Mouse (Mus musculus): ENCODE data around the gene Agtrap. TPM values are rescaled to one million over a fixed set of nuclear protein-coding genes. Genes with fewer than 3 reads are reported as not detected.
"Not testable (repeated sequence)": the region's sequence is repeated elsewhere in the genome, so short reads cannot be mapped to it uniquely, and the experiment has no call there.

Agtrap gene
- polyA plus RNA-seq, 1 experiment from 2014 or later: 27.7 TPM

GRCm38 (mm10) chr4:148119578-148119977 lies 31.7 kb upstream of the Agtrap start:
- not testable (repeated sequence) for H3K9ac ChIP-seq (ENCODE audit: low read depth, low read length); H3K4me2 ChIP-seq (replicated peaks; ENCODE audit: low read depth); H3K36me3 ChIP-seq (ENCODE audit: control insufficient read depth, insufficient read depth); H3K27ac ChIP-seq (ENCODE audit: low read depth, low read length); H3K4me1 ChIP-seq (replicated peaks; ENCODE audit: control insufficient read depth, insufficient read depth, low read length); H3K4me3 ChIP-seq (ENCODE audit: low read depth, low read length); H3K27me3 ChIP-seq (replicated peaks; ENCODE audit: control insufficient read depth, insufficient read depth, low read length); H3K9me3 ChIP-seq (ENCODE audit: control insufficient read depth); ATAC-seq
- TF ChIP-seq CTCF (IDR thresholded peaks at IDR 0.05; ENCODE audit: low read depth): 0 out of 2 replicates have a peak, but pooled peaks have one; percentile 16
- 73% methylated on average over 9 of the region's 9 CpGs for WGBS

GRCm38 (mm10) chr4:148117392-148117791 lies 29.6 kb upstream of the Agtrap start:
- H3K4me1 ChIP-seq (replicated peaks; ENCODE audit: control insufficient read depth, insufficient read depth, low read length): no peaks in the 10 kb centered on the region
- ATAC-seq: no peak
- no peak overlapping the region for H3K4me2 ChIP-seq (replicated peaks; ENCODE audit: low read depth)
- no peak overlapping the region for H3K9ac ChIP-seq (ENCODE audit: low read depth, low read length)
- no peaks in the 10 kb centered on the region for H3K9me3 ChIP-seq (ENCODE audit: control insufficient read depth)
- H3K27ac ChIP-seq (ENCODE audit: low read depth, low read length): no peak overlapping the region
- peak; percentile 45 for TF ChIP-seq CTCF (IDR thresholded peaks at IDR 0.05; ENCODE audit: low read depth)
- no peak overlapping the region for H3K4me3 ChIP-seq (ENCODE audit: low read depth, low read length)
- H3K36me3 ChIP-seq (ENCODE audit: control insufficient read depth, insufficient read depth): no peaks in the 10 kb centered on the region
- no peaks in the 10 kb centered on the region for H3K27me3 ChIP-seq (replicated peaks; ENCODE audit: control insufficient read depth, insufficient read depth, low read length)
- 78% methylated on average over 4 of the region's 4 CpGs for WGBS

- no peaks in the 10 kb centered on the region for H3K9me3 ChIP-seq (ENCODE audit: control insufficient read depth)
- H3K4me1 ChIP-seq (replicated peaks; ENCODE audit: control insufficient read depth, insufficient read depth, low read length): no peaks in the 10 kb centered on the region
- H3K4me2 ChIP-seq (replicated peaks; ENCODE audit: low read depth): no peak overlapping the region
- H3K4me3 ChIP-seq (ENCODE audit: low read depth, low read length): no peak overlapping the region
- ATAC-seq: no peak
- peak; percentile 40 for TF ChIP-seq CTCF (IDR thresholded peaks at IDR 0.05; ENCODE audit: low read depth)
- H3K27me3 ChIP-seq (replicated peaks; ENCODE audit: control insufficient read depth, insufficient read depth, low read length): no peaks in the 10 kb centered on the region
- no peaks in the 10 kb centered on the region for H3K36me3 ChIP-seq (ENCODE audit: control insufficient read depth, insufficient read depth)
- 76% methylated on average over 4 of the region's 4 CpGs for whole genome bisulfite sequencing
- H3K27ac ChIP-seq (ENCODE audit: low read depth, low read length): no peak overlapping the region
- H3K9ac ChIP-seq (ENCODE audit: low read depth, low read length): no peak overlapping the region
Measured at GRCm38 (mm10) chr4:148116657-148117056, 28.8 kb upstream of the Agtrap start.

- no peaks in the 10 kb centered on the region for H3K27me3 ChIP-seq (replicated peaks; ENCODE audit: control insufficient read depth, insufficient read depth, low read length)
- H3K27ac ChIP-seq (ENCODE audit: low read depth, low read length): no peak overlapping the region
- TF ChIP-seq CTCF (IDR thresholded peaks at IDR 0.05; ENCODE audit: low read depth): peak; percentile 71
- H3K4me1 ChIP-seq (replicated peaks; ENCODE audit: control insufficient read depth, insufficient read depth, low read length): no peaks in the 10 kb centered on the region
- WGBS: 2% methylated on average over 15 of the region's 15 CpGs
- no peak overlapping the region for H3K9ac ChIP-seq (ENCODE audit: low read depth, low read length)
- no peaks in the 10 kb centered on the region for H3K9me3 ChIP-seq (ENCODE audit: control insufficient read depth)
- ATAC-seq: no peak
- peak overlapping the region; percentile 39 for H3K4me2 ChIP-seq (replicated peaks; ENCODE audit: low read depth)
- no peak overlapping the region for H3K4me3 ChIP-seq (ENCODE audit: low read depth, low read length)
- no peaks in the 10 kb centered on the region for H3K36me3 ChIP-seq (ENCODE audit: control insufficient read depth, insufficient read depth)
Measured at GRCm38 (mm10) chr4:148115467-148115866, 27.6 kb upstream of the Agtrap start.

GRCm38 (mm10) chr4:148114758-148115391 lies 27.0 kb upstream of the Agtrap start:
- no peak overlapping the region for H3K27ac ChIP-seq (ENCODE audit: low read depth, low read length)
- WGBS: 3% methylated on average over 15 of the region's 15 CpGs
- H3K4me3 ChIP-seq (ENCODE audit: low read depth, low read length): no peak overlapping the region
- no peaks in the 10 kb centered on the region for H3K27me3 ChIP-seq (replicated peaks; ENCODE audit: control insufficient read depth, insufficient read depth, low read length)
- TF ChIP-seq CTCF (IDR thresholded peaks at IDR 0.05; ENCODE audit: low read depth): peak; percentile 99
- peak; percentile 53 for ATAC-seq
- peak overlapping the region; percentile 39 for H3K4me2 ChIP-seq (replicated peaks; ENCODE audit: low read depth)
- no peak overlapping the region for H3K9ac ChIP-seq (ENCODE audit: low read depth, low read length)
- no peaks in the 10 kb centered on the region for H3K4me1 ChIP-seq (replicated peaks; ENCODE audit: control insufficient read depth, insufficient read depth, low read length)
- no peaks in the 10 kb centered on the region for H3K36me3 ChIP-seq (ENCODE audit: control insufficient read depth, insufficient read depth)
- H3K9me3 ChIP-seq (ENCODE audit: control insufficient read depth): no peaks in the 10 kb centered on the region

- H3K27ac ChIP-seq (ENCODE audit: low read depth, low read length): no peak overlapping the region
- no peaks in the 10 kb centered on the region for H3K27me3 ChIP-seq (replicated peaks; ENCODE audit: control insufficient read depth, insufficient read depth, low read length)
- no peak overlapping the region for H3K4me3 ChIP-seq (ENCODE audit: low read depth, low read length)
- 48% methylated on average over 12 of the region's 12 CpGs for WGBS
- H3K9ac ChIP-seq (ENCODE audit: low read depth, low read length): no peak overlapping the region
- ATAC-seq: peak; percentile 42; the same call in 1 of the 2 replicates
- peak overlapping the region; percentile 21 for H3K4me2 ChIP-seq (replicated peaks; ENCODE audit: low read depth)
- no peak for TF ChIP-seq CTCF (IDR thresholded peaks at IDR 0.05; ENCODE audit: low read depth)
- no peaks in the 10 kb centered on the region for H3K36me3 ChIP-seq (ENCODE audit: control insufficient read depth, insufficient read depth)
- no peaks in the 10 kb centered on the region for H3K4me1 ChIP-seq (replicated peaks; ENCODE audit: control insufficient read depth, insufficient read depth, low read length)
- H3K9me3 ChIP-seq (ENCODE audit: control insufficient read depth): no peaks in the 10 kb centered on the region
Measured at GRCm38 (mm10) chr4:148112519-148112918, 24.7 kb upstream of the Agtrap start.
